Mouse (Mus musculus) CH12.LX (cell line): ENCODE measurements around the gene Tle6. TPM values are rescaled to one million over a fixed set of nuclear protein-coding genes. Genes with fewer than 3 reads are reported as not detected.

Experiments used
- DNase-seq: peaks from one replicate; pipeline ENCODE4 v3.0.0-alpha.2; 2013; ENCODE audit errors: extremely low read depth
- H3K27ac ChIP-seq: 2 replicates; pipeline ENCODE4 v1.5.1; 2012; ENCODE audit warnings: low read depth, mild to moderate bottlenecking, control low read depth, moderate library complexity; ENCODE audit not compliant: insufficient read depth
- H3K27me3 ChIP-seq: replicated peaks from 2 replicates; pipeline ENCODE3; 2012; ENCODE audit warnings: inconsistent platforms
- H3K36me3 ChIP-seq, 2 experiments: replicated peaks in 1 of 2; 2 replicates each; pipeline versions ENCODE3 to v1.6.1; 2012; ENCODE audit warnings: inconsistent platforms in 1 of 2, low read length in 1 of 2, mild to moderate bottlenecking in 1 of 2, mixed read lengths in 1 of 2, moderate library complexity in 1 of 2; ENCODE audit not compliant: control insufficient read depth in 1 of 2, insufficient read depth in 1 of 2
- H3K4me1 ChIP-seq, 2 experiments: 2 replicates each; pipeline ENCODE4 v1.6.1; 2012; ENCODE audit warnings: inconsistent platforms in 1 of 2, moderate library complexity in 1 of 2; ENCODE audit not compliant: insufficient read depth in 2 of 2, control insufficient read depth in 1 of 2
- H3K4me2 ChIP-seq: 2 replicates; pipeline ENCODE4 v1.6.1; 2012; ENCODE audit warnings: low read depth, mild to moderate bottlenecking, control low read depth; ENCODE audit not compliant: poor library complexity, insufficient read depth, severe bottlenecking
- H3K4me3 ChIP-seq, 3 experiments: fragments of 150-350 bp in 1 of 3; sonication (generic) in 1 of 3; replicated peaks in 1 of 3; 2 replicates each; pipeline versions ENCODE3 to v1.5.1; 2011 to 2012; ENCODE audit warnings: low read depth in 2 of 3, low read length in 2 of 3, mild to moderate bottlenecking in 2 of 3, moderate library complexity in 2 of 3, control low read depth in 1 of 3, improper control_type of control experiment in 1 of 3, inconsistent platforms in 1 of 3, mixed read lengths in 1 of 3; ENCODE audit not compliant: poor library complexity in 1 of 3
- H3K79me2 ChIP-seq: replicated peaks from 2 replicates; pipeline ENCODE4 v1.6.1; 2012; ENCODE audit warnings: mild to moderate bottlenecking, moderate library complexity; ENCODE audit not compliant: control insufficient read depth, poor library complexity, insufficient read depth, severe bottlenecking; ENCODE audit errors: extremely low read depth
- H3K9ac ChIP-seq: 2 replicates; pipeline ENCODE4 v1.6.1; 2012; ENCODE audit warnings: low read depth, mild to moderate bottlenecking, control low read depth, moderate library complexity; ENCODE audit not compliant: insufficient read depth
- H3K9me3 ChIP-seq: replicated peaks from 2 replicates; pipeline ENCODE3; 2012; ENCODE audit warnings: low read length, inconsistent platforms, mixed read lengths
- BHLHE40 ChIP-seq: IDR thresholded peaks from 2 replicates; pipeline ENCODE4 v1.6.1; 2011; ENCODE audit warnings: mild to moderate bottlenecking, low read depth, low read length, improper control_type of control experiment
- CHD1 ChIP-seq: IDR thresholded peaks from 2 replicates; pipeline ENCODE4 v1.6.1; 2012; ENCODE audit warnings: low read depth, low read length, improper control_type of control experiment, inconsistent platforms
- CHD2 ChIP-seq: IDR thresholded peaks from 2 replicates; pipeline ENCODE4 v1.6.1; 2011; ENCODE audit warnings: low read length, improper control_type of control experiment
- ELF1 ChIP-seq: IDR thresholded peaks from 2 replicates; pipeline ENCODE4 v1.6.1; 2014; ENCODE audit warnings: low read depth, mild to moderate bottlenecking, inconsistent platforms, low read length, improper control_type of control experiment
- EP300 ChIP-seq: IDR thresholded peaks from 2 replicates; pipeline ENCODE4 v1.6.1; 2011; ENCODE audit warnings: low read length, improper control_type of control experiment
- ETS1 ChIP-seq: conservative IDR thresholded peaks from 2 replicates; pipeline ENCODE4 v1.6.1; 2012; ENCODE audit warnings: low read depth, mild to moderate bottlenecking, inconsistent platforms, low read length, improper control_type of control experiment, moderate library complexity
- HCFC1 ChIP-seq: IDR thresholded peaks from 2 replicates; pipeline ENCODE4 v1.6.1; 2012; ENCODE audit warnings: low read depth, mild to moderate bottlenecking, inconsistent platforms, low read length, improper control_type of control experiment
- JUN ChIP-seq: IDR thresholded peaks from 2 replicates; pipeline ENCODE4 v1.6.1; 2011; ENCODE audit warnings: low read depth, mild to moderate bottlenecking, low read length, improper control_type of control experiment, moderate library complexity; ENCODE audit not compliant: insufficient read depth
- KAT2A ChIP-seq: IDR thresholded peaks from 2 replicates; pipeline ENCODE4 v1.6.1; 2012; ENCODE audit warnings: low read length, improper control_type of control experiment, inconsistent platforms; ENCODE audit not compliant: insufficient replicate concordance
- MAFK ChIP-seq: IDR thresholded peaks from 2 replicates; pipeline ENCODE4 v1.6.1; 2011; ENCODE audit warnings: low read length, improper control_type of control experiment; ENCODE audit not compliant: insufficient replicate concordance
- MAX ChIP-seq: IDR thresholded peaks from 2 replicates; pipeline ENCODE4 v1.6.1; 2011; ENCODE audit warnings: low read length, improper control_type of control experiment
- MAZ ChIP-seq: IDR thresholded peaks from 2 replicates; pipeline ENCODE4 v1.6.1; 2012; ENCODE audit warnings: low read depth, mild to moderate bottlenecking, inconsistent platforms, low read length, improper control_type of control experiment, moderate library complexity
- MEF2A ChIP-seq: IDR thresholded peaks from 2 replicates; pipeline ENCODE4 v1.6.1; 2014; ENCODE audit warnings: low read depth, mild to moderate bottlenecking, inconsistent platforms, low read length, improper control_type of control experiment, borderline replicate concordance
- MXI1 ChIP-seq: IDR thresholded peaks from 2 replicates; pipeline ENCODE4 v1.6.1; 2011; ENCODE audit warnings: mild to moderate bottlenecking, low read depth, low read length, improper control_type of control experiment
- MYC ChIP-seq: IDR thresholded peaks from 2 replicates; pipeline ENCODE4 v1.6.1; 2011; ENCODE audit warnings: low read depth, mild to moderate bottlenecking, improper control_type of control experiment, low read length
- NELFE ChIP-seq: IDR thresholded peaks from 2 replicates; pipeline ENCODE4 v1.6.1; 2011; ENCODE audit warnings: low read depth, low read length, improper control_type of control experiment
- NRF1 ChIP-seq: IDR thresholded peaks from 2 replicates; pipeline ENCODE4 v1.6.1; 2014; ENCODE audit warnings: low read depth, mild to moderate bottlenecking, inconsistent platforms, low read length, improper control_type of control experiment, moderate library complexity
- PAX5 ChIP-seq: IDR thresholded peaks from 2 replicates; pipeline ENCODE4 v1.6.1; 2012; ENCODE audit warnings: low read length, inconsistent platforms, mixed read lengths
- POLR2A ChIP-seq: IDR thresholded peaks from 2 replicates; pipeline ENCODE4 v1.6.1; 2011; ENCODE audit warnings: low read depth, mild to moderate bottlenecking, improper control_type of control experiment, low read length
- RAD21 ChIP-seq: IDR thresholded peaks from 2 replicates; pipeline ENCODE4 v1.6.1; 2011; ENCODE audit warnings: low read depth, mild to moderate bottlenecking, low read length, improper control_type of control experiment, moderate library complexity
- RCOR1 ChIP-seq: conservative IDR thresholded peaks from 2 replicates; pipeline ENCODE4 v1.6.1; 2012; ENCODE audit warnings: low read depth, mild to moderate bottlenecking, inconsistent platforms, low read length, improper control_type of control experiment
- SIN3A ChIP-seq: IDR thresholded peaks from 2 replicates; pipeline ENCODE4 v1.6.1; 2012; ENCODE audit warnings: low read length, improper control_type of control experiment, inconsistent platforms
- SMC3 ChIP-seq: IDR thresholded peaks from 2 replicates; pipeline ENCODE4 v1.6.1; 2011; ENCODE audit warnings: low read depth, low read length, improper control_type of control experiment
- TCF12 ChIP-seq: IDR thresholded peaks from 2 replicates; pipeline ENCODE4 v1.6.1; 2014; ENCODE audit warnings: low read depth, mild to moderate bottlenecking, inconsistent platforms, low read length, improper control_type of control experiment
- USF1 ChIP-seq: IDR thresholded peaks from 2 replicates; pipeline ENCODE4 v1.6.1; 2014; ENCODE audit warnings: low read depth, mild to moderate bottlenecking, inconsistent platforms, low read length, improper control_type of control experiment
- USF2 ChIP-seq: conservative IDR thresholded peaks from 2 replicates; pipeline ENCODE4 v1.6.1; 2011; ENCODE audit warnings: low read depth, low read length, improper control_type of control experiment
- ZKSCAN1 ChIP-seq: IDR thresholded peaks from 2 replicates; pipeline ENCODE4 v1.6.1; 2012; ENCODE audit warnings: low read depth, inconsistent platforms, low read length, improper control_type of control experiment, borderline replicate concordance
- ZMIZ1 ChIP-seq: IDR thresholded peaks from 2 replicates; pipeline ENCODE4 v1.6.1; 2012; ENCODE audit warnings: low read depth, mild to moderate bottlenecking, inconsistent platforms, low read length, improper control_type of control experiment
- dilution Hi-C: fragments of 300-500 bp; cut with MboI; formaldehyde crosslinking; loops from 2 replicates; pipeline ENCODE4 v1.14.3; 2020; ENCODE audit warnings: low sequenced_read_pairs; ENCODE audit not compliant: extremely low pct_unique_long_range_greater_than_20kb, extremely low pct_ligation_motif_present
- in situ Hi-C: fragments of 300-500 bp; cut with MboI; formaldehyde crosslinking; loops from 3 replicates; pipeline ENCODE4 v1.14.3; 2019; ENCODE audit warnings: low sequenced_read_pairs, low pct_ligation_motif_present, low pct_unique_long_range_greater_than_20kb, mixed read lengths
- polyA plus RNA-seq: library from polyadenylated mRNA; unstranded; fragments of >175 nt; gene quantifications from 2 replicates; pipeline ENCODE4 v1.2.1, GENCODE M21; 2012; ENCODE audit warnings: low read depth; ENCODE audit not compliant: insufficient read length
- total RNA-seq, 2 experiments: library from RNA; depleted of rRNA; stranded (reverse); fragments of 300-350 nt in 1 of 2; fragments of >200 nt in 1 of 2; gene quantifications; 2 replicates each; pipeline ENCODE4 v1.2.3; 2012 to 2014

Gene Tle6
- total RNA-seq (2012; rRNA removed) = 1.2 and 1.3 TPM in 2 replicates
- total RNA-seq (2014; rRNA removed) = 0.30 and 1.2 TPM in 2 replicates
- polyA plus RNA-seq = 0.39 and 0.63 TPM in 2 replicates

DNA sequence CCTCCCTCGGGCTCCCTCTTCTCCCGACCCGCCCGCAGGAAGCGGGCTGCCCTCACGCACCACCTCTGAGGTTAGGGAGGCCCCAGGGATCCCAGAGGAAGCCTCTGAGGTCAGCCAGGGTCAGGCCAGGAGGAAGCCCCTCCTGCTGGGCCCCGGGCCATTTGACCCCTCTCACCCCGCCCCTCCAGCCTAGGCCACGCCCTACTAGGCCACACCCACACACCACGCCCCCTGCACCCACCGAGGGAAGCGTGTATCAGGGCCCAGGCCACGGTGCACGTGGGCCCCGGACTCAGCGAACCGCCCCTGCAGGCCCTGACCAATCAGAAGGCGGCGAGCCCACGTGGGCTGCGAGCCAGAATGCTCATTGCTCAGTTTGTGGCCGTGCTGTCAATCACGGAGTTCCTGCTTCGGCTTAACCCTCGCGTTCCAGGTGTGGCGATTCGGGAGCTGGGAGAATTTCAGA lies at the start of gene Tle6:
Tle6 (minus strand) TSS at position 336 of the 466 bp plus-strand sequence.
- dilution Hi-C loops (no loop called here), in situ Hi-C loops (loop anchor here (5.0 to 10.0 kb wide), 2 partner anchors 38 to 106 kb away; partner anchors contain the start of gene Ncln)
- Histone ChIP-seq H3K9ac (no peak within 1 kb of the TSS), H3K79me2 (no peaks in the 10 kb centered on the region), H3K36me3 (no peaks in the 10 kb centered on the region), H3K4me2 (peak within 1 kb of the TSS; percentile 66), H3K4me1 (peaks cover 22 to 29% of the 10 kb centered on the region in 2 experiments), H3K27ac (no peak within 1 kb of the TSS), H3K27me3 (peaks cover 60% of the 10 kb centered on the region), H3K4me3 (peak within 1 kb of the TSS in 1 of 3 experiments; percentile 24), H3K9me3 (no peaks in the 10 kb centered on the region)
- TF ChIP-seq KAT2A (no peak), MAFK (no peak), ETS1 (no peak), USF1 (peak; percentile 82), ZMIZ1 (0 out of 2 replicates have a peak, but pooled peaks have one; percentile 32), TCF12 (peak; percentile 28; the same call in 1 of the 2 replicates), SMC3 (no peak), USF2 (peak; percentile 52; the same call in 1 of the 2 replicates), PAX5 (no peak), EP300 (peak; percentile 19; the same call in 1 of the 2 replicates), MXI1 (peak; percentile 89), ZKSCAN1 (no peak), NRF1 (0 out of 2 replicates have a peak, but pooled peaks have one; percentile 12), CHD1 (no peak), NELFE (0 out of 2 replicates have a peak, but pooled peaks have one; percentile 33), MAX (peak; percentile 94), SIN3A (peak; percentile 41; the same call in 1 of the 2 replicates), MAZ (no peak), CHD2 (peak; percentile 71), RCOR1 (0 out of 2 replicates have a peak, but pooled peaks have one; percentile 55), JUN (no peak), POLR2A (no peak), RAD21 (no peak), MEF2A (0 out of 2 replicates have a peak, but pooled peaks have one; percentile 9), ELF1 (peak; percentile 30; the same call in 1 of the 2 replicates), MYC (peak; percentile 82; the same call in 1 of the 2 replicates), BHLHE40 (peak; percentile 88), HCFC1 (peak; percentile 19; the same call in 1 of the 2 replicates)
- DNase-seq = peak; percentile 82
